Mouse (Mus musculus) right cerebral cortex, adult 2 months (tissue): ENCODE measurements around the gene Hspb9.

Experiments
- DNase-seq, 2 experiments: peaks; one replicate each; pipeline ENCODE4 v3.0.0; 2021 to 2022; ENCODE audit warnings: low spot score in 2 of 2

Hspb9 gene

DNA sequence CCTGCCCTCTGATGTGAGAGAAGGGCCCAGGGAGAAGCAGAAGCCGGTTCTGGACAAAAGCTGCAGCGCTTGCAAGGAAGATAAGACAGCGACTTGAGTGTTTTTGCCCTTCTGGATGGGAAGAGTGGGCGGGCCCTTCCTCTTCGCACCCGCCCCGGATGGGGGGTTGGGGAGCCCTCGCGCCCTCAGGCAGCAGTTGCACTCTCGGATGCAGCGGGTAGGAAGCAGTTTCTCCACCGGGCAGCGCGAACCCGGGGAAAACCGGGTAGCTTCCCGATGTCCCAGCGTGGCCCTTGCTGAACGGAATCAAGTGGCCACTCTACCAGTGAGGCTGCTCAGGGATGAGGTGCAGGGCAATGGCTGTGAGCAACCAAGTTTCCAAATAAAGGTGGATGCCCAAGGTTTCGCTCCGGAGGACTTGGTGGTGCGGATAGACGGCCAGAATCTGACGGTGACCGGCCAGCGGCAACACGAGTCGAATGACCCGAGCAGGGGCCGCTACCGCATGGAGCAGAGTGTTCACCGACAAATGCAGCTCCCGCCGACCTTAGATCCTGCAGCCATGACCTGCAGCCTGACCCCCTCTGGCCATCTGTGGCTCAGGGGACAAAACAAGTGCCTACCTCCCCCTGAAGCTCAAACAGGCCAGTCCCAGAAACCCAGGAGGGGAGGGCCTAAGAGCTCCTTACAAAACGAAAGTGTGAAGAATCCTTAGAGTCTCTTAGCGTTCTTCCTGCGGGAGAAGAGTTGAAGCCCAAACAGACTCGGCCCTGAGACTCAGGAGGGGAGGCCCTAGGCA, at the start of gene Hspb9:
TSS of gene Hspb9 (plus strand) at position 116 of the 799 bp plus-strand sequence.
- DNase-seq = peak; percentile 61 to 63

DNA sequence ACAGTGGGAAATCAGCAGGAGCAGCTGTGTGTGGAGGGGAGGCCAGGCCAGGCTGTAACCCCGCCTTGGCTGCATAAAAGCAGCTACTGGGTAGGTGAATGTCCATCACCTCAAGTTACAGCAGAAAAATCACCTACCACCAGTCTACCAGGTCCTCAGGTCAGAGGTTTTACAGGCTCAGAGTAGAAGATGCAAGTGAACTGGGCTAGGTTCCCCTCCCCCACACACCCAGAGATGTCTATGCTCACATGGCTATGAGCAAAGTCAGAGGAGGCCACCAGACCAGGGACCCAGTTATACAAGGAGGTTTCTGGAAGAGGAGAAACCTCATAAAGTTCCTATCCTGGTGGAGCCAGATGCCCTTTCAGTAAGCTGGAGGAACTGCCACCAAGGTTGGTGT, 42.6 kb upstream of the Hspb9 start:
- DNase-seq = no peak

DNA sequence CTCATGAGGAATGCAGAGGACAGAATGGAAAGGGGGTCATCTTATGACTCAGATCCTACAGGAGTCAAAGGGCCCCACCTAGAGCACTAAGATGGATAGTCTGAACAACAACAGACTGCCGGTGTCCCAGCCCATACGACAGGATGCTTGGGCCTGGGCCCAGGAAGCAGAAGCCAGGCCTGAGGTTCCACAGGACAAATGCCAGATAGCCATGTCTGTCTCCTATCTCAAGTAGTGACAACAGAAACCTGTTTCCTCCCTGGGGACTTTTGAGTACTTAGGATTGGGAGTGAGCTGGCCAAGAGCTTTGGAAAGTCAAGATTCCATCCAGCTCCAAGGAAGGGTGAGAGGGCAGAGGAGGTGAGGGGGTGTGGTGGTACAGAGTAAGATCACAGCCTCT, 41.7 kb upstream of the Hspb9 start:
- DNase-seq = no peak

DNA sequence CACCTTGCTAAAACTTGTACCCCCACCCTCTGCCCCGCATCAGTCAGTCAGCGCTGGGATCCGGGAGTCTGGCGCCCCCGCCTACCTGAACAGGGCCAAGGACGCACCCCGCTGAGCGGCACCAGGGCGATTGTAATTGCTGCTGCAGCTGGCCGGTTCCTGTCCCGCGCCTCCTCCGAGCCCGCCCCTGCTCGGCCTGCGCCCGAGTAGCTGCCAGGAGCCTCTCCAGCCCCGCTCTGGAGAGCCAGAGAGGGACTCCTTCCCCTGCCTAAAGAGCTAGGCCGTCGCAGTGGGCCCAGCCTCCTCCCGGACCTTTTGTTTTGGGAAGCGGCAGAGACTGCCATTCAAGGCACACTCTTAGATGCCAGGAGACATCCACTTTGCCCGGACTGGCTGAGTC, 40.5 kb upstream of the Hspb9 start:
- DNase-seq = no peak

DNA sequence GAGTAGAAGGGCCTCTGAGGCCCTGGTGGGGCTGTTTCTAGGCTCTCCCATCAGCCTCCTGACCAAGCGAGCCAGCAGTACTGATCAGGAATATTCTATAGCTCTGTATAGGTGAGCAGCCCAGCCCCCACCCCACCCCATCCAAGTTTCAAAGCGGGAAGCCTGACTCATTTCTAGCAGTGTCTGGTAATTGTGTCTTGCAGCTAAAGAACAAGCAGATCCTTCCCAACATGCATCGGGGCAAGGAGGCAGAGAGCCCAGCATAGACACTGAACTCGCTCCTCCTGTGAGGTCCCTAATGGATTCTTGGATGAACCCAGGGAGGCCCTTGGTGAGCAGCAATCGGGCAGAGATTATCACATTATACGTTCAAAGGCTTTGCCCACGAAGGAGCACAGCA, 35.8 kb upstream of the Hspb9 start:
- peak; percentile 35 to 38 for DNase-seq

DNA sequence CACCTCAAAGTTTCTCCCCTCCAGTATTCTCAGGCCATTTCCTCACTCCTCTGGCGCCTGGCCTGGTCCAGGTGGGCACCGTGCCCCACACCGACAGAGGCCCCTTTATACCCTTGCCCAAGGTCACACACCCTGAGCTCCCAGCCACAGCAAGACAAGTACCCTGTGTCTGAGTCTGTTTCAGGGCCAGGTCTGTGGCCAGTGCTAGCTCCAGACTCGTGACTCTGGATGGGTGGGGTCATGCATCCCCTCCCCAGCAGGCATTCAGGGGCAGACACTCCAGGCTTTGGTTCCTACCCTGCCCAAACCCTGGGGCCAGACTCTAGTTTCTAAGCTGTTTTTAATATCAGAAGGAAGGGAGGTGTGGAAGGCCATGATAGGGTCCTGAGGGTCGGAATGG, 31.8 kb upstream of the Hspb9 start:
- no peak for DNase-seq

DNA sequence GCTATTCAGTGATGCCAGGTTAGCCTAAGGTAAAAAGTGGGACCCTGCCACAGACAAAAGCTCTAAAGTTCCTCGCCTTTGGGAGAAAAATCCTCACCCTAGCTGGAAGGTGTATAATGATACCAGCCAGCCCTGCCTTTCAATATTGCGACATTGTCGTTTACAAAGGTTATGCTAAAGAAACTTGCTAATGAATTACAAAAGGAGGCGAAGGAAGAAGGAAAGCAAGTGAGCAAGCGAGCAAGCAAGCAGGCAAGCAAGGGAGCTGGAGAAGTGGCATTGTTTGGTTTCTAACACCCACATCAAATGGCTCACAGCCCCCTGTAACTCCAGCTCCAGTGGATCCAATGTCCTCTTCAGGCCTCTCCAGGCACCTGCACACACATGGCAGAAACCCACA, 31.1 kb upstream of the Hspb9 start:
- DNase-seq = no peak

DNA sequence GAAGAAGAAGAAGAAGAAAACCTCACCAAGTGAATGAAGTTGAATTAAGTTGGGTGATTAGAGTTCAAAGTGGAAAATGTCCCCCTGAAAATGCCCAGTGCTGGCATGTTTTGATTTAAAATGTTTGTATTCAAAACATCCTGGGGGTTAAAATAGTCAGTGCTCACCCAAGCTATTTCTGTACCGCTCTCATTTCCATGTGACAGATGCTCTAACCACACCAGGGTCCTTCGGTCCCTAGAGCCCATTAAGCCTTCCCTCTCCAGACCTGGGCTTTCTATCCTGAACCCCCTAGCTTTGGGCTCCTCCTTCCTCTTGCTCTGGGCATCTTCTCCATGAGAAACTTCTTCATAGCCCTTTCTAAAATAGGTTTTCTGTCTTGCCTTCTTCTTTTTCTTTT, 29.6 kb upstream of the Hspb9 start:
- no peak for DNase-seq

DNA sequence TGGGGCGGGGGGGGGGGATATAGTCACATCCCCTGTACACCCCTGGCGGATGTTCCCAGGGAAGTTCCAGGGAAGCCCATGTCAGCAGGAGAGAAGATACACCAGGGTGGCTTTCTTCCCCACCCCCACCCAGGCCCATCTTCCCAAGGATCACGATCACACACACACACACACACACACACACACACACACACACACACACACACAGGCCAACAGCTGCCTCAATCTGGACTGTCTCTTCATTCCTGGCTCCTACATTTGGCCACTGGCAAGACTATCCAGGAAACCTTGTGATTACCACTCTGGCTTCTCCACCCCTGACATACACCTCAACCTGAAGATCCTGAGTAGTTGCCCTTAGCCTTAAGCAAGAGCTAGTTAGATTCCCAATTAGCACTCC, 28.3 kb upstream of the Hspb9 start:
- DNase-seq = no peak

DNA sequence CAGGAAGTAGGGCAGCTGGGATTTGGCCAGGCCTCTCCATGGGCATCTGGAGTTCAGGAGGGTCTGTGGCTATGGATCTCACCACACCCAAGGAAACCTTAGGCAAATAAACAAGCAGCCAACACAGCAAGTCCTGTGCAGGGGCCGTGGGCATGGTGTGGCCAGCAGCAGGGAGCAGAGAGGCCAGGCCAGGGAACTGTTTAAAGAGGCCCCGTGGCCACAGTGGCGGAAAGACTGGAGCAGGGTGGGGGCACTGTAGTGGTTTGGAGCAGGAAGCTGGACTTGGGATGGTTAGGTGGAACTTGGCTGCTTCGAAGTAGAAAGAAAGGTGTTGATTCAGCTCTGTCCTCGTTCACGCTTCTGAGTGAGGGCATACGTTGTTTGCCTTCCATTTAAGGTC, 26.4 kb upstream of the Hspb9 start:
- no peak for DNase-seq

DNA sequence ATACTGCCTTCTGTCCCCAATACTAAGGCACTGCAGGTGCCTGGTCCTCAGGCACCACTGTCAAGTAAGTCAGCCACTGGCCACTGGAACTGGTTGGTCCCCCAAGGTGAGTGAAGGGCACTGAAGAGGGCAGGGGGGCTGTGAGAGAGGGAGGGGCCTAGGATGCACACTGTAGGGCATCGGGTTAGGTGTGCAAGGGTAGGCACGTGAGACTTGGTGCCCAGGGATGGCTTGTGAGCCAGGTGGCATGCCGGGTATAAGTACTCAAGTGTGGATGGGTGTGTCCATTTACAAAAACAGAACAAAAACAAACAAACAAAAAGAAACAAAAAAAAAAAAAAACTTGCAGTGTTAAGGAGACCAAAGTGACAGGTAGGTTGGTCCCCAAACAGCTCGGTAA, 25.2 kb upstream of the Hspb9 start:
- no peak for DNase-seq

DNA sequence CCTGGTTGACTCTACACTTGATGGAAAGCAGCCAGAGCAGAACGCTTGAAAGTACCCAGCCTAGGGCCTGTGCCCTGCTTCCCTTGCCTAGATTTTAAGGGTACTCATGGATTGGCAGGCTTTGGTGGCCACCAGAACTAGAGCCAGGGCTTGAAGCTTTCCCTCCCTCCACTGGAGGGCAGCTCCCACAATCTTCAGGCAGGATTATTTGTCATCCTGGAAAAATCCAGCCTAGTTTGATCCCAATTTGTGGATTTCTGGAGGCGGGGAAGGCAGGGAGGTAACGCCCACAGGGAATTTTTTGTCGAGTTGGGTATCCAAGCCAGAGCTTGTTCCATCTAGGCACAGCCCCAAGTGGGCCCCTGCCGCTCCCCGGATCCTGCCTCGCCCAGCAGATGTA, 23.3 kb upstream of the Hspb9 start:
- no peak for DNase-seq

DNA sequence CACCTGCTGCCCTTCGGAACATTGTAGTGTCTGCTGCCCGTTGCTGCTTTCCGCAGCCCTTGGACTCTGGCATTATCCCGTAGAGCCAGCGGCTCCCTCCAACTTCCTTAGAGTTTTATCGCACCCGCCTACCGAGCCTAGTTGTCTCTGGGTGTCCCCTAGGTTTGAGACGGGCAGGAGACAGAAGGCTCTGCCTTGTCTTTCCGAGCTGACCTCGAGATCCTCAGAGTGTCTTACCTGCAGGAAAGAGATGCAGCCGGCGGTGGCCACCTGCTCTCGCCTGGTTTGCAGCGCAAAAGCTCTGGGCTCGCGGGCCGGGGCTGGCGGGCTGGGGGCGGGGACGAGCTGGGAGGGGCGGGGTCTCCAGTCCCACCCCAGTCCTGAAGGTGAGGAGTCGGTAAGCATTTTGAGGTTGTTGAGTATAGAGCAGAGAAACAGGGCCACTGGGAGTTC, 21.5 kb upstream of the Hspb9 start, which contains the start of gene Zfp385c:
TSS of gene Zfp385c (minus strand) at position 292 of the 453 bp plus-strand sequence.
- DNase-seq = no peak

DNA sequence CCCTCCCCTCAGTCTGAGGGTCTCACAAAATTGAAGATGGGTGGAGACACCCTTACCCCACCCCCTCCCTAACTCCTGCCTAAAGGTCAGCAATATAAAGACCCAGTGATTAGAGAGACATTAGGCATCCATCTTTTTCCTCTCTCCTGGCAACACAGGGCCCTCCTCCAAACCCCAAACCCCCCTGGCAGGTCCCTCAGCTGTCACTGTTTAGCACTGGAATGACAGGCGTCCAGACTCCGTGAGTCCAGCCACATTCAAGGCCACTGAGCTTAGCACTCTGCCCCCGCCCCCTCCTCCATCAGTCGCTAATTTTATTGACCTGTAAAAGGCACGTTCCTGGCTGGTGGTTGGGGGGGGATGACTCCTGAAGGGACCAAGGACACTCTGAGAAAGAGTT, 20.5 kb upstream of the Hspb9 start:
- DNase-seq = no peak

DNA sequence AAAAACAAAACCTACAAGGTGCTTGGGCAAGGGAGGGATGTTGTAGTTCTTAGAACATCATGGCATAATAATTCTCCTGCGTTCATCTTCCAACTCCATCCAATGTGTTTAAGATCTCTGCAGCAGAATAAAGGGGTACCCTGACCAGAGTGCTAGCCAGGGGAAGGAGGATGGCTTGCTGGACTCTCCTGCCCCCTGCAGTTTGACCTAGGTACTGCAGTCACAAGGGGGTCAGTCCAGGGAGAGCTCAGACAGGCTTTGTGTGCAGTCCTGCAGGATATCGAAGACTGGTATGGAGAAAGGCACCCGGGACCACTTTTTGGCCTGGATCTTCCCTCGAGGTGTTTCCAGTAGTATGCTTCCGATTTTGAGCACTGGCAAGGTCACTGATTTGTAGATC, 18.7 kb upstream of the Hspb9 start:
- peak; percentile 79 to 84 for DNase-seq

DNA sequence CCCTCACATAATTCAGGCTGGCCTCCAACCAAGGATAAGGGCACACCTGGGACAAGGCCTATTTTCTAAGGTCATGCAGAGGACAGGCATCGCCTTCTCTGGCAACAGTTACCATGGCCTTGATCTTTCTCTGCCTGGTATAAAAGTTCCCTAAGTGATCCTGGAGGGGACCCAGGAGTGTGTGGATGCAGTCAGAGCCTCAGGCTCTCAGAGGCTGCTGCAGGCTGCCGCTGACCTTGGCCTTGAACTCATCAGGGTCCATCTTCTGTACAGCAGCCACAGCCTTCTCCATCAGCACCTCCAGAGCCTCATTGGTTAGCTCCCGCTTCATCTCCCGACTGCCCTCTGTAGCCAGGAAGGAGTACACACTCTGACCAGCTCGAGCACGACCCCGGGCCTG, 15.7 kb upstream of the Hspb9 start:
- DNase-seq = no peak

DNA sequence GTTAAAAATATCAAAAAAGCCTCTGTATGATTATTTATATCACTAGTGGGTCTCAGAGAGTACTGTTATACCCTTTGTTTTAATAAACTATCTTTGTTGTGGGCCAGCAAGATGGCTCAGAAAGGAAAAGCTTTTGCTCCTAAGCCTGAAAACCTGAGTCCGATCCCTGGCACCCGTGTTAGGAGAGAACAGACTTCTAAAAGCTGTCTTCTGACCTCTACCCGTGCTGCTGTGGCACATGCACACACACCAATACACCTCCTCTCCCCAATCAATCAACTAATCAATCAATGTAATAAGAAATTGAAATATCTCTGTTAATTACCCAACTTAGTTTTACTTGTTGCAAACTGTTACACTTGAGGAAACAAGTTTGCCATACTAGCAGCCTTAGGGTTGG, 12.9 kb upstream of the Hspb9 start:
- no peak for DNase-seq

DNA sequence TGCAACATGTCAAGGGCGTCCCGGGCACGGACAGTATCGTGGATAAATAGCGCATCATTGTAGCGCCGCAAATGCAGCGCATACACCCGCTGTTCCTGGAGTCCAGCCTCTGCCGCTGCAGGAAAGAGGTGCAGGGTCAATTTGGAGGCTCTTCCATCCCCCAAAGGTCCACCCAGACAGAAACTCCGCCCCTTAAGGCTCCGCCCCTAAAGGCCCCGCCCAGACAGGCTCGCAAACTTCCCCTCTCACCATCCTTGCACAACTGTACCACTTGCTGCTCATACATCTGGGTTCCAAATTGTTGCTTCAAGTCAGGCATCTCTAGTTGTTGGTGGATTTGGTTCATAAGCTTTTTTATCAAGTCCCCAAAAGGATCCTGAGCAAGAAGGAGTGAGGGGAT, 12.3 kb upstream of the Hspb9 start:
- DNase-seq = no peak

DNA sequence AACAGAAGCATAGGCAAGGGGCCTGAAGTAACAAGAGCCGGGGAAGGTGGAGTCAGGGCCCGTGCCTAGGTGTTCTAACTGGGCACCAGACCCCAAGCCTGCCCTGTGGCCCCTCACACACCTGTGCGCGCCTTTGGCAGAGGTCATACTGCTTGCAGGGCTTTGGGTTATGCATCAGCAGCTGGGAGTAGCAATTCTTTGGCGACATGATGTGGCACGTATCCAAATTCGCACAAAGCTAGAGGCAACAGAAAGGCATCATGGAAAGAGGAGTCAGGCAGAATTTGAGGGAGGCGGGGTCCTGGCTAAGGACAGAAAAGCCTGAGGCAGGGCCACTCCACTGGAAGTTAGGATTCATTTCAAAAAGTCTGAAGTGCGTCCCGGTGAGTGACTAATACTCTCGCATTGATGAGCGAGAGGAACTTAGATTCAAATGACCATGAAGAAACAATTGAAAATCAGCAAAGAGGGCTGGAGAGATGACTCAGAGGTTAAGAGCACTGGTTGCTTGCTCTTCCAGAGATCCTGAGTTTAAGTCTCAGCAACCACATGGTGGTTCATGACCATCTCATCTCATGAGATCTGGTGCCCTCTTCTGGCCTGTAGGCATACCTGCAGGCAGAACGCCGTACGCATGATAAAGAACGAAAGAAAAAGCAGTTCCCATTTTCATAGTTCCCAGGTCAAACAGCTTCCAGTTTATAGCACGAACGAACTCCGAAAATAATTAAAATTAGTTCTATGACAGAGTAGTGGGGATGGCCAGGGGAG, 11.4 kb upstream of the Hspb9 start:
- peak; percentile 50 to 82 for DNase-seq

DNA sequence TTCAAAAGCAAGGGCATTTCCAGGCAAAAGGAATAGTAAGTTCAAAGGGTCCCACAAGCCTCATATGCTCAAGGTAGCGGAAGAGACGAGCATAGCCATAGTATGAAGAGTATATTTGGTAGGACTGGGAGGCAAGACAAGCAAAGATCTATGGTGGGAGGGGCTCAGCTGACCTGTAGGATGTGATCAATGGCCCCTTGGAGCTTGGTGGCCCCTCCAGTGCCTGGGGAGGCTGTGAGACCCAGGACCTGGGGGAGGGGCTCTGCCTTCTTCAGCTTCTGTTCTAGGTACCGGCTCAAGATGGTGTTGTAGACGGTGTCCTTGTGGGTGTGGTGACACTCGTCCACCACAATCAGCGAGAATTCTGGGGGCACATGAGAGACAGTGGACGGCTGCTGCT, 10.7 kb upstream of the Hspb9 start:
- DNase-seq = no peak

DNA sequence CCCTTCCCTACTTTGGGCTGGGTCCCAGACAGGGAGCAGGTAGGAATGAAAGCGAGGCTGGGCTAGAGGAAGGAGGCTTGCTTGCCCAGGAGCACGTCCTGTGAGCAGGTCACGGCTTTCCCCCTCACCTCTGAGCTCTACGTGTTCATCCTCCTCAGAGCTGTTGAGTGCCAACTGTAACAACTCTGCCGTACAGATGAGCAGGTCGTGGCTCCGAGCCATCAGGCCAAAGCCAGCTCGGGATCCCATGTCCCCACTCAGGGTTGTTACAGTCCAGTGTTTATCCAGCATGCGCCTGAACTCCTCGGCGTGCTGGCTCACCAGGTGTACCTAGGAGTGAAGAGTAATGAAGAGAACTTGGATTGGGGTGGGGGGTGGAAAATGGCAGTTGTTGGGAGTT, 10.3 kb upstream of the Hspb9 start:
- DNase-seq = no peak

DNA sequence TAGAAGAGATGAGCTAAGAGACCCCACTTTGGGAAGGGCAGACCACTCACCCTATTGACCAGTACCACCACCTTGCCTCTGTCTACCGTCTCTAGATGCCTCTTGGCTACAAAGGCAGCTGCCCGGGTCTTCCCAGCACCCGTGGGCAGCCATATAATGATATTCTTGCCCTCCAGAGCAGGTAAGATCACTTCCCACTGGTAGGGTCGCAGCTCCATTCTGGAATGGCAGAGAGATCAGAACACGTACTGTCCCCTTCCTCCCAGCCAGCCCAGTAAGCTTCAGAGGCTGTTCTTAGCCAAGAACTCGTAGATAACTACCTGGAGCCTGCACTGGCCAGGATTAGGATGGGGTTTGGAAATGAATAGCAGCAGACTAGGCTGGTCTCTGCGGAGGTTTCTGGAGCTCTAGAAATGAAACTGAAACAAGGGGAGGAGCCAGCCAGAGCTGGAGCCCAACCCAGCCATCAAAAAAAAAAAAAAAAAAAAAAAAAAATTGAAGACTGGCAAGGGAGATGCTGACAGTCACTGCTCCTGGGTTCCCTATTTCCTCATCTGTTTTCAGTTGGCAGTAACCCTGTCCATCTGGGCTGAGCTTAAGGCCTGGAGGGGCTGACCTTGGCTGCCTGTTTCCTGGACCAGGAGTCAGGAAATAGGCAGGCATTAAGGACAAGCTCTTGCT, 9.7 kb upstream of the Hspb9 start, which contains the start of gene Dhx58:
TSS of gene Dhx58 (minus strand) at position 421 of the 681 bp plus-strand sequence.
- DNase-seq = no peak
